In genomic region chr8:79248470-79248869, GRCm38 (mm10) we compare ENCODE assay signal across 30 mouse cellular contexts. TPM values are rescaled to one million over a fixed set of nuclear protein-coding genes. Genes with fewer than 3 reads are reported as not detected.
DNase-seq lines count a peak whose midpoint lies in the region; ATAC-seq and TF ChIP-seq lines count a peak whose summit lies in the region.
"Had no signal": no experiment of that assay in that cellular context is flagged by ENCODE, and none has a peak within 500 bp of the region (broad histone marks: within the 10 kb centered on the region; RNA-seq: fewer than 3 reads in every experiment).

1700011L22Rik (minus strand) TSS chr8:79248570.

- WGBS in heart, embryonic 13.5 days: 85% methylated on average over 6 of the region's 6 CpGs
- WGBS in limb, embryonic 12.5 days: 43% methylated on average over 6 of the region's 6 CpGs
- WGBS in limb, embryonic 10.5 days: 76% methylated on average over 6 of the region's 6 CpGs
- WGBS in limb, embryonic 13.5 days: 59% methylated on average over 6 of the region's 6 CpGs
- WGBS in limb, embryonic 14.5 days: 53% methylated on average over 6 of the region's 6 CpGs

- ATAC-seq in heart, embryonic 13.5 days (ENCODE audit: extremely low read depth, insufficient number of reproducible peaks, low FRiP score, low TSS enrichment): no peak
- ATAC-seq in limb, embryonic 12.5 days (ENCODE audit: insufficient number of reproducible peaks, insufficient read depth, low FRiP score, low TSS enrichment, low read depth): no peak
- ATAC-seq in limb, embryonic 13.5 days (ENCODE audit: low FRiP score, low read depth): no peak
- ATAC-seq in limb, embryonic 14.5 days (ENCODE audit: low FRiP score, low read depth): peak; percentile 34; the same call in 1 of the 2 replicates
- ATAC-seq: forebrain, embryonic 14.5 days had no signal

- H3K4me3 ChIP-seq in heart, embryonic 13.5 days: no peak within 1 kb of the TSS
- no peak within 1 kb of the TSS for H3K4me3 ChIP-seq in limb, embryonic 12.5 days (replicated peaks)
- no peak within 1 kb of the TSS for H3K4me3 ChIP-seq in limb, embryonic 10.5 days
- no peak within 1 kb of the TSS for H3K4me3 ChIP-seq in limb, embryonic 13.5 days
- no peak within 1 kb of the TSS for H3K4me3 ChIP-seq in limb, embryonic 14.5 days (replicated peaks; ENCODE audit: low read length)
- H3K4me3 ChIP-seq: embryonic facial prominence, embryonic 13.5 days; embryonic facial prominence, embryonic 15.5 days; erythroblast, embryonic 14.5 days; forebrain, embryonic 10.5 days; forebrain, embryonic 12.5 days had no signal

- no peaks in the 10 kb centered on the region for H3K27me3 ChIP-seq in heart, embryonic 13.5 days (replicated peaks)
- no peaks in the 10 kb centered on the region for H3K27me3 ChIP-seq in limb, embryonic 12.5 days
- no peaks in the 10 kb centered on the region for H3K27me3 ChIP-seq in limb, embryonic 10.5 days (ENCODE audit: low read depth, poor library complexity, severe bottlenecking)
- H3K27me3 ChIP-seq in limb, embryonic 13.5 days: no peaks in the 10 kb centered on the region
- H3K27me3 ChIP-seq in limb, embryonic 14.5 days (ENCODE audit: control insufficient read depth, insufficient read depth, low read length): no peaks in the 10 kb centered on the region
- H3K27me3 ChIP-seq: embryonic facial prominence, embryonic 13.5 days; embryonic facial prominence, embryonic 15.5 days; forebrain, embryonic 12.5 days had no signal

- H3K4me2 ChIP-seq in heart, embryonic 13.5 days: no peak within 1 kb of the TSS
- H3K4me2 ChIP-seq in limb, embryonic 12.5 days: no peak within 1 kb of the TSS
- H3K4me2 ChIP-seq in limb, embryonic 13.5 days (replicated peaks): no peak within 1 kb of the TSS
- no peak within 1 kb of the TSS for H3K4me2 ChIP-seq in limb, embryonic 14.5 days (replicated peaks; ENCODE audit: low read depth, low read length, severe bottlenecking)
- H3K4me2 ChIP-seq: embryonic facial prominence, embryonic 13.5 days; embryonic facial prominence, embryonic 15.5 days; forebrain, embryonic 12.5 days had no signal

- DNase-seq in heart, adult 8-10 months (ENCODE audit: low spot score): no peak
- DNase-seq in limb, embryonic 10.5 days (ENCODE audit: low spot score): no peak
- DNase-seq in limb, embryonic 14.5 days (ENCODE audit: low spot score): no peak
- no peak for DNase-seq in kidney, adult 8-10 months
- DNase-seq: adrenal gland, adult 2 months; adrenal gland, postnatal 10 days; adrenal gland, postnatal 25 days; cerebellum, adult 11 months; cerebellum, adult 18-20 months; cerebellum, adult 8-10 months; cerebellum, adult 9-11 months; cerebellum, postnatal 14 days; cerebellum, postnatal 36 days; embryo, embryonic 11 days had no signal

- no peaks in the 10 kb centered on the region for H3K36me3 ChIP-seq in heart, embryonic 13.5 days
- H3K36me3 ChIP-seq in limb, embryonic 12.5 days: no peaks in the 10 kb centered on the region
- no peaks in the 10 kb centered on the region for H3K36me3 ChIP-seq in limb, embryonic 10.5 days
- H3K36me3 ChIP-seq in limb, embryonic 13.5 days: no peaks in the 10 kb centered on the region
- H3K36me3 ChIP-seq in limb, embryonic 14.5 days (ENCODE audit: control insufficient read depth, insufficient read depth, low read length): no peaks in the 10 kb centered on the region
- H3K36me3 ChIP-seq: embryonic facial prominence, embryonic 13.5 days; embryonic facial prominence, embryonic 15.5 days; forebrain, embryonic 10.5 days; forebrain, embryonic 12.5 days had no signal

- peaks cover 45% of the 10 kb centered on the region for H3K4me1 ChIP-seq in heart, embryonic 13.5 days
- H3K4me1 ChIP-seq in limb, embryonic 12.5 days (replicated peaks): peaks cover 8% of the 10 kb centered on the region; the same call in 1 of the 2 replicates
- H3K4me1 ChIP-seq in limb, embryonic 10.5 days: peaks cover 6% of the 10 kb centered on the region; the same call in 1 of the 2 replicates
- peaks cover 12% of the 10 kb centered on the region for H3K4me1 ChIP-seq in limb, embryonic 13.5 days
- no peaks in the 10 kb centered on the region for H3K4me1 ChIP-seq in limb, embryonic 14.5 days (ENCODE audit: control insufficient read depth, insufficient read depth, low read length)
- H3K4me1 ChIP-seq: embryonic facial prominence, embryonic 13.5 days; embryonic facial prominence, embryonic 15.5 days; forebrain, embryonic 10.5 days; forebrain, embryonic 12.5 days had no signal

- peak within 1 kb of the TSS; percentile 25 for H3K27ac ChIP-seq in heart, embryonic 13.5 days (replicated peaks)
- 0 out of 2 replicates have a peak within 1 kb of the TSS, but pooled peaks have one; percentile 9 for H3K27ac ChIP-seq in limb, embryonic 12.5 days
- no peak within 1 kb of the TSS for H3K27ac ChIP-seq in limb, embryonic 10.5 days
- H3K27ac ChIP-seq in limb, embryonic 13.5 days: peak within 1 kb of the TSS; percentile 8; the same call in 1 of the 2 replicates
- H3K27ac ChIP-seq in limb, embryonic 14.5 days (replicated peaks; ENCODE audit: low read depth, low read length): no peak within 1 kb of the TSS
- H3K27ac ChIP-seq: embryonic facial prominence, embryonic 13.5 days; embryonic facial prominence, embryonic 15.5 days; forebrain, embryonic 10.5 days; forebrain, embryonic 12.5 days had no signal

- no peak for TF ChIP-seq POLR2A in limb, embryonic 14.5 days (IDR thresholded peaks at IDR 0.05; ENCODE audit: borderline replicate concordance, extremely low read depth, insufficient read depth, insufficient read length)

- H3K9me3 ChIP-seq in heart, embryonic 13.5 days: no peaks in the 10 kb centered on the region
- H3K9me3 ChIP-seq in limb, embryonic 12.5 days: no peaks in the 10 kb centered on the region
- no peaks in the 10 kb centered on the region for H3K9me3 ChIP-seq in limb, embryonic 10.5 days (replicated peaks)
- H3K9me3 ChIP-seq in limb, embryonic 13.5 days: no peaks in the 10 kb centered on the region
- no peaks in the 10 kb centered on the region for H3K9me3 ChIP-seq in limb, embryonic 14.5 days (ENCODE audit: control insufficient read depth, low read length)
- H3K9me3 ChIP-seq: embryonic facial prominence, embryonic 13.5 days; embryonic facial prominence, embryonic 15.5 days; forebrain, embryonic 10.5 days; forebrain, embryonic 12.5 days had no signal

- no peak within 1 kb of the TSS for H3K9ac ChIP-seq in heart, embryonic 13.5 days
- no peak within 1 kb of the TSS for H3K9ac ChIP-seq in limb, embryonic 12.5 days (replicated peaks)
- no peak within 1 kb of the TSS for H3K9ac ChIP-seq in limb, embryonic 13.5 days
- H3K9ac ChIP-seq in limb, embryonic 14.5 days (ENCODE audit: low read depth, low read length, severe bottlenecking): no peak within 1 kb of the TSS
- H3K9ac ChIP-seq: embryonic facial prominence, embryonic 13.5 days; embryonic facial prominence, embryonic 15.5 days; forebrain, embryonic 12.5 days had no signal

RNA-seq across cellular contexts. Expression of gene 1700011L22Rik, which starts in this region (rescaled TPM):
- not detected in 2 replicates for polyA plus RNA-seq in heart, embryonic 13.5 days (2015; fragmentation: Nextera tagmentation; extraction: Ambion mirVana)
- not detected for total RNA-seq in heart, adult 8-10 months (2022)
- not detected in 2 replicates for polyA plus RNA-seq in limb, embryonic 12.5 days (2016; fragmentation: Nextera tagmentation; extraction: Ambion mirVana)
- not detected in 2 replicates for polyA plus RNA-seq in limb, embryonic 10.5 days (2016; fragmentation: Nextera tagmentation; extraction: Ambion mirVana)
- polyA plus RNA-seq in limb, embryonic 13.5 days (2015; fragmentation: Nextera tagmentation; extraction: Ambion mirVana): 0.25 TPM in 1 of 2 replicates, not detected in the other
- polyA plus RNA-seq in limb, embryonic 14.5 days (2012; rRNA removed): not detected in 2 replicates
- polyA plus RNA-seq in limb, embryonic 14.5 days (2014; fragmentation: Nextera tagmentation; extraction: Ambion mirVana): not detected in 2 replicates
- total RNA-seq: adrenal gland, adult 2 months; adrenal gland, postnatal 10 days; adrenal gland, postnatal 25 days; adrenal gland, postnatal 4 days; common myeloid progenitor, adult 5-6 weeks; ES-E14; MEL had no signal
- polyA plus RNA-seq: adrenal gland, adult 2 months; brain, embryonic 14.5 days; C2C12; embryonic facial prominence, embryonic 11.5 days; embryonic facial prominence, embryonic 13.5 days; embryonic facial prominence, embryonic 15.5 days; erythroblast, embryonic 14.5 days; forebrain, embryonic 10.5 days; forebrain, embryonic 12.5 days; forebrain, embryonic 14.5 days had no signal

Comparison
In these comparisons a context has a peak if more than half of its experiments do, and no peak if none do; other contexts are left out.
1. H3K27ac ChIP-seq: peak in heart, embryonic 13.5 days (single experiment), limb, embryonic 12.5 days (single experiment) and limb, embryonic 13.5 days (single experiment); none in limb, embryonic 10.5 days (single experiment) and limb, embryonic 14.5 days (single experiment).
2. Peak in ATAC-seq in limb, embryonic 14.5 days; RNA of the gene not detected or under 1 TPM.